Mouse (Mus musculus) small intestine, adult 2 months (tissue): ENCODE measurements around the gene Smarca5. TPM values are rescaled to one million over a fixed set of nuclear protein-coding genes. Genes with fewer than 3 reads are reported as not detected.

Source experiments
- H3K27ac ChIP-seq: fragments of 200-500 bp; 2 replicates; pipeline ENCODE4 v1.5.1; 2012; ENCODE audit warnings: low read depth, low read length, control low read depth, inconsistent platforms; ENCODE audit not compliant: insufficient read depth
- H3K27me3 ChIP-seq: fragments of 200-500 bp; 2 replicates; pipeline ENCODE4 v1.6.1; 2012; ENCODE audit warnings: mild to moderate bottlenecking, moderate library complexity, low read length, inconsistent platforms; ENCODE audit not compliant: control insufficient read depth, insufficient read depth
- H3K36me3 ChIP-seq: fragments of 200-500 bp; 2 replicates; pipeline ENCODE4 v1.6.1; 2012; ENCODE audit warnings: mild to moderate bottlenecking, low read length, control low read depth, inconsistent platforms; ENCODE audit not compliant: control insufficient read depth, insufficient read depth
- H3K4me1 ChIP-seq: fragments of 200-500 bp; 2 replicates; pipeline ENCODE4 v1.6.1; 2012; ENCODE audit warnings: low read length, inconsistent platforms, mixed read lengths; ENCODE audit not compliant: control insufficient read depth, insufficient read depth, insufficient read length
- H3K4me3 ChIP-seq: fragments of 200-500 bp; 2 replicates; pipeline ENCODE4 v1.5.1; 2012; ENCODE audit warnings: low read depth, mild to moderate bottlenecking, control low read depth, inconsistent platforms, low read length, moderate library complexity
- CTCF ChIP-seq: fragments of 200-500 bp; IDR thresholded peaks from 2 replicates; pipeline ENCODE4 v1.5.1; 2012; ENCODE audit warnings: low read depth, mild to moderate bottlenecking, control low read depth, inconsistent platforms, low read length, moderate library complexity, mixed read lengths; ENCODE audit not compliant: insufficient replicate concordance, insufficient read length; ENCODE audit errors: extremely low read depth
- POLR2A ChIP-seq: fragments of 200-500 bp; IDR thresholded peaks from 2 replicates; pipeline ENCODE4 v1.6.1; 2012; ENCODE audit warnings: low read depth, mild to moderate bottlenecking, control low read depth, inconsistent platforms, low read length, moderate library complexity
- WGBS: fragments of 180-500 bp; shearing (Covaris S2); methylation state at CpG from one replicate; pipeline ENCODE4 v1.1.7; 2018; 5-methylcytosine and 5-hydroxymethylcytosine counted together
- polyA plus RNA-seq: library from polyadenylated mRNA; depleted of rRNA; stranded (reverse); fragments of >200 nt; gene quantifications from 2 replicates; pipeline ENCODE4 v1.2.3, GENCODE M21; 2012

Gene Smarca5
- polyA plus RNA-seq, 1 experiment: 7.0 TPM

GRCm38 (mm10) chr8:80732326-80732725, 7.0 kb downstream of the Smarca5 start:
- H3K27me3 ChIP-seq: no peaks in the 10 kb centered on the region
- no peak for TF ChIP-seq CTCF
- TF ChIP-seq POLR2A: no peak
- H3K27ac ChIP-seq: no peak overlapping the region
- no peak overlapping the region for H3K4me3 ChIP-seq
- no peaks in the 10 kb centered on the region for H3K4me1 ChIP-seq
- peaks cover 37% of the 10 kb centered on the region for H3K36me3 ChIP-seq

- TF ChIP-seq POLR2A: no peak
- TF ChIP-seq CTCF: no peak
- Histone ChIP-seq H3K4me1 (no peaks in the 10 kb centered on the region), H3K27ac (no peak overlapping the region), H3K4me3 (no peak overlapping the region), H3K36me3 (peaks cover 41% of the 10 kb centered on the region), H3K27me3 (no peaks in the 10 kb centered on the region)
- WGBS: 89% methylated on average over 1 of the region's 1 CpGs
Observed at GRCm38 (mm10) chr8:80714461-80714860, 24.8 kb downstream of the Smarca5 start.

- no peak overlapping the region for H3K27ac ChIP-seq
- TF ChIP-seq POLR2A: no peak
- TF ChIP-seq CTCF: peak; percentile 15; the same call in 1 of the 2 replicates
- 30% methylated on average over 4 of the region's 4 CpGs for WGBS
- H3K4me3 ChIP-seq: no peak overlapping the region
- no peaks in the 10 kb centered on the region for H3K27me3 ChIP-seq
- no peaks in the 10 kb centered on the region for H3K4me1 ChIP-seq
- peaks cover 40% of the 10 kb centered on the region for H3K36me3 ChIP-seq
Observed at GRCm38 (mm10) chr8:80710670-80711400, 28.5 kb downstream of the Smarca5 start.

GRCm38 (mm10) chr8:80688141-80688540, 51.2 kb downstream of the Smarca5 start:
- Histone ChIP-seq H3K4me1 (no peaks in the 10 kb centered on the region), H3K4me3 (no peak overlapping the region), H3K36me3 (no peaks in the 10 kb centered on the region), H3K27me3 (no peaks in the 10 kb centered on the region), H3K27ac (no peak overlapping the region)
- WGBS: 27% methylated on average over 4 of the region's 4 CpGs
- TF ChIP-seq POLR2A (no peak), CTCF (peak; percentile 57; the same call in 1 of the 2 replicates)

- no peaks in the 10 kb centered on the region for H3K27me3 ChIP-seq
- TF ChIP-seq POLR2A (no peak), CTCF (no peak)
- no peak overlapping the region for H3K4me3 ChIP-seq
- H3K4me1 ChIP-seq: no peaks in the 10 kb centered on the region
- 41% methylated on average over 5 of the region's 5 CpGs for WGBS
- no peak overlapping the region for H3K27ac ChIP-seq
- H3K36me3 ChIP-seq: no peaks in the 10 kb centered on the region
Observed at GRCm38 (mm10) chr8:80683756-80684335, 55.5 kb downstream of the Smarca5 start.

GRCm38 (mm10) chr8:80682594-80682993, 56.7 kb downstream of the Smarca5 start:
- 75% methylated on average over 5 of the region's 5 CpGs for WGBS
- TF ChIP-seq POLR2A: no peak
- TF ChIP-seq CTCF: no peak
- H3K4me1 ChIP-seq: no peaks in the 10 kb centered on the region
- no peaks in the 10 kb centered on the region for H3K36me3 ChIP-seq
- no peak overlapping the region for H3K27ac ChIP-seq
- H3K27me3 ChIP-seq: no peaks in the 10 kb centered on the region
- no peak overlapping the region for H3K4me3 ChIP-seq

GRCm38 (mm10) chr8:80669277-80669901, 69.9 kb downstream of the Smarca5 start:
- H3K36me3 ChIP-seq: no peaks in the 10 kb centered on the region
- no peaks in the 10 kb centered on the region for H3K27me3 ChIP-seq
- no peak for TF ChIP-seq CTCF
- no peak for TF ChIP-seq POLR2A
- 40% methylated on average over 17 of the region's 17 CpGs for WGBS
- no peaks in the 10 kb centered on the region for H3K4me1 ChIP-seq
- H3K4me3 ChIP-seq: 0 out of 2 replicates have a peak overlapping the region, but pooled peaks have one; percentile 5
- no peak overlapping the region for H3K27ac ChIP-seq
